Mouse (Mus musculus): ENCODE results near the gene Igf1r.

- TF ChIP-seq POLR2A (IDR thresholded peaks at IDR 0.05; ENCODE audit: borderline replicate concordance, extremely low read depth, low read depth, low read length) = no peak
- no peak for TF ChIP-seq CTCF (IDR thresholded peaks at IDR 0.05; ENCODE audit: insufficient read depth, low read length)
Observed at GRCm38 (mm10) chr7:68090576-68090975, 137.9 kb downstream of the Igf1r start.

Measured in lung, adult 2 months (tissue).